Mouse (Mus musculus): Measurements from ENCODE around the gene Tymp. TPM values are rescaled to one million over a fixed set of nuclear protein-coding genes. Genes with fewer than 3 reads are reported as not detected.

Tymp gene
- total RNA-seq, 2 experiments from 2014 or later: 1.1 to 1.4 TPM

DNA sequence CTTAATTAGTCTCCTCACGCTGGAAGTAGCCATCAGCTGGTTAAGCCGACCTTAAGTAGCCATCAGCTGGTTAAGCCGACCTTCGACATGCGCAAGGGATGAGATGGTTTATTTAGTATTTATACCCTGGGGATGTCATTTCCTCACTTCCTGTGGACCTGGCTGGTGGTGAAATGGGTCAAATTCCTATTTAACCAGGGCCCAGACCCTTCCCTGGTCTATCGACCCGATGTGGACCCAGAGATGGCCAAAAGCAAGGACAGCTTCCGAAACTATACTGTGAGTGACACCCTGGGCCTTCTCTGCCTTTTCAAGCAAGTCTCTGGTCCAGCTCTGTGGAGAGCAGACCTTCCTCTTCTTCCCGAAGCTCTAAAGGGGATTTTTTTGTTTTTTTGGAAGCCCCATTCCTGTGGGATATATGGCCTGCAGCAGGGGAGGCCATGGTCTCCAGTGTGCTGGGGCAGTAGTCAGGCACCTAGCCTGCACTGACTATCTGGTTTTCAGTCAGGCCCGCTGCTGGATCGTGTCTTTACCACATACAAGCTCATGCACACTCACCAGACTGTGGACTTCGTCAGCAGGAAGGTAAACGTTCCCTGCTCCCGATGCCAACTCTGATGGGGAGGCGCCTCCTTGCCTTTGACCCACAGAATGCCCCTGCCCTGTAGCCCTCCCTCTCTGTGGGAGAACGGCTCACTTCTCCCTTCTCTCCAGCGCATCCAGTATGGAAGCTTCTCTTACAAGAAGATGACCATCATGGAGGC is 41.9 kb downstream of the Tymp start:
- no peak for DNase-seq (ENCODE audit: low spot score in 2 of 2)

DNA sequence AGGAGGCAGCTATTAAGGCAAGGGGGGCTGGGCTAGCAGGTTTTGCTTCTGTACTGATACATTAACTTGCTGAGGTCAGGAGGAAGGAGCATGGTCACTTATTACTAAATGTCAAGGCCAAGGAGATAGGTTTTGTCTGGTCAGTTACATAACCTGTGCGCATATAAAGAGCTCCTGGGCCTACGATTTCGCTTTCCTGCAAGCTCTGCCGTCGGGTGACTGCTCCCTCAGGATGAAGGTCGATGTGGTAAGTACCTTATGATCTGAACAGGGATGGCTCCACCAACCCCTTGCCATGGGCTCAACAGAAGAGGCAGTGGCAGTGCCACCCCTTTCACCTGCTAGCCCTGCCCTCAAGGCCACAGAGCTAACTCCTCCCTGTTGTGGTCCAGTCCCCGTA is 42.6 kb downstream of the Tymp start, which contains the start of gene Miox:
Miox (plus strand) TSS at position 128 of the 400 bp plus-strand sequence.
- DNase-seq (ENCODE audit: low spot score in 2 of 2): no peak

DNA sequence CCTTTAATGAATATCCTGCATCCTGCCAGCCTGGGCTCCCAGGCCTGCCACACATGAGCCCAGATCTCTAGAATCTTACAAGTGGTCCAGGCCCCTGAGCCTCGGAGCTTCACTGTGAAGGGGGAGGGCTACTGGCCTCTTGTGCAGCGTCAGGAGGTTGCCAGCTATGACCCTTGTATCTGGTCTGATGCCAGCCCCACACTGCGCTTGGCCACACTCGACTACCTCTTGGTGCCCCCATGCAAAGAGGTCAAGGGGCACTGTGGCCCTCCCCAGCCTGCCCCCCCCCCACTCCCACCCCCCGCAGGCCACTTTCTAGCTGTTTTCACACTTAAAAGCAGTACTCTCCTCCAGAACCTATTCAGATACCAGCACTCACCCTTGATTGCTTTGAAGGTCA is 50.4 kb downstream of the Tymp start:
- DNase-seq (ENCODE audit: low spot score in 2 of 2): no peak

DNA sequence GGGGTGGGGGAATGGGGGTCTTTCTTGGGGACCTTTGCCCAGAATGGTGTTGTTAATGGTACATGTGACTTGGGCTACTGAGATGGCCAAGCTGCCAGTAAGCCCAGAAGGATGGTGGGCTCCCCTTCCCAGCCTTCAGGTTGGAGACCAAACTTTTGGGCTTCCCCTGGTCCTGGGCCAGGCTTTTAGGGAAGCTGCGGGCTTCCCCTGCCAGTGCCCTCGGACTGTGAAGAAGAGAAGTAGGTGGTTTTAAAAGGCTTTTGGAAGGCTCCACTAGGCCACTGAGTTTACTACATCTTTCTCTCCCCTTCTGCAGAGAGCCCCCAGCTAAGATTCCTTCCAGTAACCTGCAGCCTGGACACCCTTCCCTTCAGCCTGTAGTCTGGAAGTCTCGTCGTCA is 53.2 kb downstream of the Tymp start:
- no peak for DNase-seq (ENCODE audit: low spot score in 2 of 2)

- DNase-seq (ENCODE audit: low spot score in 2 of 2): no peak
These were observed 53.9 kb downstream of the Tymp start, which contains the start of gene Adm2 for GRCm38 (mm10) chr15:89322670-89323522. Gene Adm2 (plus strand): TSS chr15:89322720.

Other genes starting within 250 kb of the Tymp start
- gene Hdac10, start 248.3 kb downstream of the Tymp start, total RNA-seq (2021): 10 to 100 TPM; 17.2 to 19.4 TPM
- gene Mapk12, start 236.3 kb downstream of the Tymp start, total RNA-seq (2021): 1 to 10 TPM; 4.0 to 5.5 TPM
- 10 to 100 TPM; 18.4 to 25.3 TPM for gene Mapk11, start 227.4 kb downstream of the Tymp start, total RNA-seq (2021)
- 10 to 100 TPM; 65.4 to 78.2 TPM for gene Plxnb2, start 196.3 kb downstream of the Tymp start, total RNA-seq (2021)
- gene Dennd6b, start 180.5 kb downstream of the Tymp start, total RNA-seq (2021): 10 to 100 TPM; 33.1 to 37.5 TPM
- gene Ppp6r2, start 165.5 kb downstream of the Tymp start, total RNA-seq (2021): 100 to 1,000 TPM; 159 to 174 TPM
- gene Sbf1, start 61.7 kb downstream of the Tymp start, total RNA-seq (2021): 100 to 1,000 TPM; 215 to 259 TPM
- gene Adm2, start 54.3 kb downstream of the Tymp start, total RNA-seq (2021): not detected
- not detected for gene Miox, start 42.6 kb downstream of the Tymp start, total RNA-seq (2021)
- 10 to 100 TPM; 24.1 to 29.3 TPM for gene Lmf2, start 21.4 kb downstream of the Tymp start, total RNA-seq (2021)
- gene Ncaph2, start 21.3 kb downstream of the Tymp start, total RNA-seq (2021): 10 to 100 TPM; 73.2 to 82.3 TPM
- 10 to 100 TPM; 27.9 to 29.1 TPM for gene Sco2, start 3.2 kb downstream of the Tymp start, total RNA-seq (2021)
- 1 to 10 TPM; 3.7 to 4.2 TPM for gene Odf3b, start 2.2 kb upstream of the Tymp start, total RNA-seq (2021)
- under 1 TPM; 0.13 to 0.18 TPM for gene Klhdc7b, start 7.9 kb upstream of the Tymp start, total RNA-seq (2021)
- not detected for gene Syce3, start 33.5 kb upstream of the Tymp start, total RNA-seq (2021)
- 1 to 10 TPM; 3.9 to 4.5 TPM for gene Cpt1b, start 48.8 kb upstream of the Tymp start, total RNA-seq (2021)
- gene C730034F03Rik, start 52.5 kb upstream of the Tymp start, total RNA-seq (2021): 1 to 10 TPM; 2.0 to 2.4 TPM
- not detected for gene Gm44502, start 52.7 kb upstream of the Tymp start, total RNA-seq (2021)
- gene Chkb, start 52.9 kb upstream of the Tymp start, total RNA-seq (2021): 10 to 100 TPM; 51.1 to 59.8 TPM
- gene Mapk8ip2, start 76.9 kb upstream of the Tymp start, total RNA-seq (2021): 100 to 1,000 TPM; 176 to 186 TPM
- 10 to 100 TPM; 30.0 to 31.1 TPM for gene Arsa, start 100.4 kb upstream of the Tymp start, total RNA-seq (2021)
- gene Shank3, start 122.6 kb upstream of the Tymp start, total RNA-seq (2021): 100 to 1,000 TPM; 221 to 225 TPM
- gene Acr, start 191.3 kb upstream of the Tymp start, total RNA-seq (2021): 1 to 10 TPM; 1.8 to 3.1 TPM
- gene Rabl2, start 214.9 kb upstream of the Tymp start, total RNA-seq (2021): 10 to 100 TPM; 31.4 to 36.3 TPM